In the genomic region with DNA sequence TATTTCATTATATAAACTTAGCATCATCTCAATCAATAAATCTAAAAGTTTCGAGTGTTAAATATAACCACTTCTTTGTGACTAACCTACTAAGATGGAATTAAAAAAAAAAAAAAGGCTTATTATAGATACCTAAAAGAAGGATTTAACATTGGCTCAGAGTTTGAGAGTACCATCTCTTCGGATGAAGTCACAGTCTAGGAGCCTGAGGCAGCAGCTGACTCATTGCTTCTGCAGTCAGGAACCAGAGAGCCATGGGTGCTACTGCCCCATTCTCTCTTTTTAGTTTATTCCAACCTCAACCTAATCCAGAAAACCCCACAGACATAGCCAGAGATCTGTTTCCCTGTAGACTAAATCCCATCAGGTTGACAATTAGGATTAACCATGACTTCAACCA, we compare ENCODE assay signal across 20 mouse cellular contexts.
"Had no signal": no experiment of that assay in that cellular context is flagged by ENCODE, and none has a peak within 500 bp of the region (broad histone marks: within the 10 kb centered on the region; RNA-seq: fewer than 3 reads in every experiment).

No protein-coding gene starts in this region.

- ATAC-seq: forebrain, embryonic 13.5 days; forebrain, embryonic 14.5 days; forebrain, embryonic 15.5 days; forebrain, embryonic 16.5 days; forebrain, postnatal 0 days had no signal

- DNase-seq: cerebellum, adult 9-10 months; cerebellum, adult 9-11 months; cerebellum, postnatal 10 days; cerebellum, postnatal 14 days; cerebellum, postnatal 25 days; cerebellum, postnatal 36 days; embryo, embryonic 11 days; forebrain, postnatal 0 days; gastrocnemius, adult 2 months; gastrocnemius, postnatal 10 days; gastrocnemius, postnatal 14 days; gastrocnemius, postnatal 25 days; gastrocnemius, postnatal 36 days; heart, adult 11 months; heart, adult 18-20 months; heart, adult 2 months had no signal
